Mouse (Mus musculus): ENCODE data around the gene Zfp750. TPM values are rescaled to one million over a fixed set of nuclear protein-coding genes. Genes with fewer than 3 reads are reported as not detected.

Zfp750 gene
- total and polyA plus RNA-seq, 2 experiments from 2014 or later = 0.10 to 1.5 TPM

GRCm38 (mm10) chr11:121551206-121551799 lies 32.2 kb upstream of the Zfp750 start:
- DNase-seq (ENCODE audit: low spot score) (no peak), ATAC-seq (ENCODE audit: insufficient read depth, low read depth) (no peak)
- no peaks in the 10 kb centered on the region for H3K36me3 ChIP-seq (replicated peaks; ENCODE audit: control insufficient read depth, insufficient read depth, low read length)
- TF ChIP-seq CTCF (IDR thresholded peaks at IDR 0.05; ENCODE audit: low read depth) (no peak), EP300 (IDR thresholded peaks at IDR 0.05; ENCODE audit: low read depth) (no peak)
- H3K9ac ChIP-seq (replicated peaks; ENCODE audit: low read depth, low read length) = no peak overlapping the region
- H3K27me3 ChIP-seq (ENCODE audit: control insufficient read depth, insufficient read depth, low read length) = no peaks in the 10 kb centered on the region
- no peak overlapping the region for H3K27ac ChIP-seq (ENCODE audit: low read depth)
- H3K4me2 ChIP-seq (ENCODE audit: low read depth, low read length) = no peak overlapping the region
- no peaks in the 10 kb centered on the region for H3K9me3 ChIP-seq (replicated peaks; ENCODE audit: control insufficient read depth, low read length)
- peaks cover 8% of the 10 kb centered on the region; the same call in 1 of the 2 replicates for H3K4me1 ChIP-seq (ENCODE audit: control insufficient read depth, insufficient read depth)
- 74% methylated on average over 5 of the region's 5 CpGs for WGBS
- no peak overlapping the region for H3K4me3 ChIP-seq (ENCODE audit: low read depth, low read length)

- H3K4me1 ChIP-seq (ENCODE audit: control insufficient read depth, insufficient read depth) = peaks cover 8% of the 10 kb centered on the region; the same call in 1 of the 2 replicates
- H3K27ac ChIP-seq (ENCODE audit: low read depth) = no peak overlapping the region
- H3K4me2 ChIP-seq (ENCODE audit: low read depth, low read length) = peak overlapping the region; percentile 32
- no peak for TF ChIP-seq EP300 (IDR thresholded peaks at IDR 0.05; ENCODE audit: low read depth)
- no peak for TF ChIP-seq CTCF (IDR thresholded peaks at IDR 0.05; ENCODE audit: low read depth)
- ATAC-seq (ENCODE audit: insufficient read depth, low read depth) (no peak), DNase-seq (ENCODE audit: low spot score) (no peak)
- no peaks in the 10 kb centered on the region for H3K36me3 ChIP-seq (replicated peaks; ENCODE audit: control insufficient read depth, insufficient read depth, low read length)
- 42% methylated on average over 17 of the region's 17 CpGs for WGBS
- H3K9me3 ChIP-seq (replicated peaks; ENCODE audit: control insufficient read depth, low read length) = no peaks in the 10 kb centered on the region
- H3K4me3 ChIP-seq (ENCODE audit: low read depth, low read length) = no peak overlapping the region
- no peak overlapping the region for H3K9ac ChIP-seq (replicated peaks; ENCODE audit: low read depth, low read length)
- H3K27me3 ChIP-seq (ENCODE audit: control insufficient read depth, insufficient read depth, low read length) = no peaks in the 10 kb centered on the region
These were observed 30.9 kb upstream of the Zfp750 start for GRCm38 (mm10) chr11:121549843-121550647.

GRCm38 (mm10) chr11:121548996-121549842 lies 30.1 kb upstream of the Zfp750 start:
- DNase-seq (ENCODE audit: low spot score) (no peak), ATAC-seq (ENCODE audit: insufficient read depth, low read depth) (no peak)
- Histone ChIP-seq H3K9ac (replicated peaks; ENCODE audit: low read depth, low read length) (no peak overlapping the region), H3K27me3 (ENCODE audit: control insufficient read depth, insufficient read depth, low read length) (no peaks in the 10 kb centered on the region), H3K36me3 (replicated peaks; ENCODE audit: control insufficient read depth, insufficient read depth, low read length) (no peaks in the 10 kb centered on the region), H3K4me2 (ENCODE audit: low read depth, low read length) (peak overlapping the region; percentile 32; the same call in 1 of the 2 replicates), H3K4me1 (ENCODE audit: control insufficient read depth, insufficient read depth) (peaks cover 8% of the 10 kb centered on the region; the same call in 1 of the 2 replicates), H3K4me3 (ENCODE audit: low read depth, low read length) (no peak overlapping the region), H3K27ac (ENCODE audit: low read depth) (no peak overlapping the region), H3K9me3 (replicated peaks; ENCODE audit: control insufficient read depth, low read length) (no peaks in the 10 kb centered on the region)
- 53% methylated on average over 12 of the region's 12 CpGs for WGBS
- TF ChIP-seq EP300 (IDR thresholded peaks at IDR 0.05; ENCODE audit: low read depth) (no peak), CTCF (IDR thresholded peaks at IDR 0.05; ENCODE audit: low read depth) (no peak)

- ATAC-seq (ENCODE audit: insufficient read depth, low read depth) = no peak
- Histone ChIP-seq H3K9ac (replicated peaks; ENCODE audit: low read depth, low read length) (no peak overlapping the region), H3K9me3 (replicated peaks; ENCODE audit: control insufficient read depth, low read length) (no peaks in the 10 kb centered on the region), H3K4me1 (ENCODE audit: control insufficient read depth, insufficient read depth) (peaks cover 8% of the 10 kb centered on the region; the same call in 1 of the 2 replicates), H3K27me3 (ENCODE audit: control insufficient read depth, insufficient read depth, low read length) (no peaks in the 10 kb centered on the region), H3K4me3 (ENCODE audit: low read depth, low read length) (no peak overlapping the region), H3K36me3 (replicated peaks; ENCODE audit: control insufficient read depth, insufficient read depth, low read length) (no peaks in the 10 kb centered on the region), H3K27ac (ENCODE audit: low read depth) (no peak overlapping the region), H3K4me2 (ENCODE audit: low read depth, low read length) (no peak overlapping the region)
- WGBS = 91% methylated on average over 4 of the region's 4 CpGs
- TF ChIP-seq CTCF (IDR thresholded peaks at IDR 0.05; ENCODE audit: low read depth) (no peak), EP300 (IDR thresholded peaks at IDR 0.05; ENCODE audit: low read depth) (no peak)
- no peak for DNase-seq (ENCODE audit: low spot score)
These were observed 28.8 kb upstream of the Zfp750 start for GRCm38 (mm10) chr11:121547925-121548324.

- TF ChIP-seq EP300 (IDR thresholded peaks at IDR 0.05; ENCODE audit: low read depth) (no peak), CTCF (IDR thresholded peaks at IDR 0.05; ENCODE audit: low read depth) (no peak)
- 79% methylated on average over 5 of the region's 5 CpGs for WGBS
- ATAC-seq (ENCODE audit: insufficient read depth, low read depth) = no peak
These were observed 28.1 kb upstream of the Zfp750 start for GRCm38 (mm10) chr11:121547234-121547633.

More at GRCm38 (mm10) chr11:121547234-121547633, 28.1 kb upstream of the Zfp750 start:
- Histone ChIP-seq H3K4me3 (ENCODE audit: low read depth, low read length) (no peak overlapping the region), H3K36me3 (replicated peaks; ENCODE audit: control insufficient read depth, insufficient read depth, low read length) (no peaks in the 10 kb centered on the region), H3K27me3 (ENCODE audit: control insufficient read depth, insufficient read depth, low read length) (no peaks in the 10 kb centered on the region), H3K27ac (ENCODE audit: low read depth) (no peak overlapping the region), H3K4me2 (ENCODE audit: low read depth, low read length) (no peak overlapping the region), H3K4me1 (ENCODE audit: control insufficient read depth, insufficient read depth) (peaks cover 8% of the 10 kb centered on the region; the same call in 1 of the 2 replicates), H3K9ac (replicated peaks; ENCODE audit: low read depth, low read length) (no peak overlapping the region), H3K9me3 (replicated peaks; ENCODE audit: control insufficient read depth, low read length) (no peaks in the 10 kb centered on the region)
- DNase-seq (ENCODE audit: low spot score) = no peak
